Comparison of ENCODE assay signal across 8 mouse cellular contexts in genomic region chr13:98891443-98891842, GRCm38 (mm10). TPM values are rescaled to one million over a fixed set of nuclear protein-coding genes. Genes with fewer than 3 reads are reported as not detected.
DNase-seq lines count a peak whose midpoint lies in the region; ATAC-seq and TF ChIP-seq lines count a peak whose summit lies in the region.

No protein-coding gene starts in this region.

- peak overlapping the region; percentile 76 for H3K4me2 ChIP-seq in kidney, embryonic 16.5 days (replicated peaks; ENCODE audit: low read depth, low read length)
- H3K4me2 ChIP-seq in embryonic facial prominence, embryonic 15.5 days (replicated peaks): peak overlapping the region; percentile 77
- peak overlapping the region; percentile 70 for H3K4me2 ChIP-seq in intestine, embryonic 14.5 days (ENCODE audit: low read length)
- peak overlapping the region; percentile 87 for H3K4me2 ChIP-seq in midbrain, postnatal 0 days (ENCODE audit: low read depth, low read length, poor library complexity, severe bottlenecking)

- no peak overlapping the region for H3K27ac ChIP-seq in kidney, embryonic 16.5 days (ENCODE audit: low read length)
- H3K27ac ChIP-seq in embryonic facial prominence, embryonic 15.5 days (replicated peaks): 0 out of 2 replicates have a peak overlapping the region, but pooled peaks have one; percentile 99
- no peak overlapping the region for H3K27ac ChIP-seq in intestine, embryonic 14.5 days (ENCODE audit: low read depth)
- no peak overlapping the region for H3K27ac ChIP-seq in midbrain, postnatal 0 days (ENCODE audit: low read depth, low read length)

- H3K27me3 ChIP-seq in kidney, embryonic 16.5 days (ENCODE audit: insufficient read depth, low read length): no peaks in the 10 kb centered on the region
- H3K27me3 ChIP-seq in embryonic facial prominence, embryonic 15.5 days: no peaks in the 10 kb centered on the region
- no peaks in the 10 kb centered on the region for H3K27me3 ChIP-seq in intestine, embryonic 14.5 days (replicated peaks; ENCODE audit: control insufficient read depth, insufficient read depth, low read length)
- H3K27me3 ChIP-seq in midbrain, postnatal 0 days (ENCODE audit: insufficient read depth, low read length): no peaks in the 10 kb centered on the region

- peaks cover 22% of the 10 kb centered on the region for H3K4me1 ChIP-seq in kidney, embryonic 16.5 days (ENCODE audit: insufficient read depth, low read length)
- H3K4me1 ChIP-seq in embryonic facial prominence, embryonic 15.5 days: peaks cover 27% of the 10 kb centered on the region
- peaks cover 25% of the 10 kb centered on the region for H3K4me1 ChIP-seq in intestine, embryonic 14.5 days (replicated peaks; ENCODE audit: control insufficient read depth, insufficient read depth, low read length)
- 0 out of 2 replicates have a peak, but pooled peaks cover 3% of the 10 kb centered on the region for H3K4me1 ChIP-seq in midbrain, postnatal 0 days (ENCODE audit: insufficient read depth, low read length)

- TF ChIP-seq CTCF in midbrain, postnatal 0 days (IDR thresholded peaks at IDR 0.05): no peak

- H3K36me3 ChIP-seq in kidney, embryonic 16.5 days (ENCODE audit: insufficient read depth, low read length): peaks cover 13% of the 10 kb centered on the region
- H3K36me3 ChIP-seq in embryonic facial prominence, embryonic 15.5 days: peaks cover 13% of the 10 kb centered on the region; the same call in 1 of the 2 replicates
- H3K36me3 ChIP-seq in intestine, embryonic 14.5 days (ENCODE audit: control insufficient read depth, insufficient read depth, low read length): peaks cover 22% of the 10 kb centered on the region
- no peaks in the 10 kb centered on the region for H3K36me3 ChIP-seq in midbrain, postnatal 0 days (ENCODE audit: insufficient read depth, low read length)

- ATAC-seq in kidney, embryonic 16.5 days (ENCODE audit: low FRiP score, low TSS enrichment): no peak
- ATAC-seq in embryonic facial prominence, embryonic 15.5 days (ENCODE audit: insufficient number of reproducible peaks, low FRiP score, low TSS enrichment, low read depth): no peak
- ATAC-seq in intestine, embryonic 14.5 days (replicated peaks; ENCODE audit: low FRiP score, low TSS enrichment, low read depth): no peak
- no peak for ATAC-seq in midbrain, postnatal 0 days (ENCODE audit: low FRiP score)
- no peak for ATAC-seq in monocyte, adult 5-6 weeks (replicated peaks; ENCODE audit: insufficient number of reproducible peaks, low FRiP score, low TSS enrichment, poor library complexity, severe bottlenecking)
- no peak for ATAC-seq in megakaryocyte progenitor cell, adult 5-6 weeks (replicated peaks; ENCODE audit: poor library complexity)

- DNase-seq in kidney, postnatal 25 days: no peak
- DNase-seq in intestine, embryonic 14.5 days (ENCODE audit: low spot score): no peak
- DNase-seq in midbrain, postnatal 0 days (ENCODE audit: low spot score): no peak
- no peak for DNase-seq in thymus, adult 18-20 months

- no peaks in the 10 kb centered on the region for H3K9me3 ChIP-seq in kidney, embryonic 16.5 days (ENCODE audit: low read length)
- H3K9me3 ChIP-seq in embryonic facial prominence, embryonic 15.5 days (replicated peaks): no peaks in the 10 kb centered on the region
- H3K9me3 ChIP-seq in intestine, embryonic 14.5 days (ENCODE audit: control insufficient read depth, low read length): no peaks in the 10 kb centered on the region
- H3K9me3 ChIP-seq in midbrain, postnatal 0 days (ENCODE audit: low read length): no peaks in the 10 kb centered on the region

- WGBS in kidney, embryonic 16.5 days: 14% methylated on average over 8 of the region's 8 CpGs
- 15% methylated on average over 8 of the region's 8 CpGs for WGBS in embryonic facial prominence, embryonic 15.5 days
- 25% methylated on average over 8 of the region's 8 CpGs for WGBS in intestine, embryonic 14.5 days
- 24% methylated on average over 8 of the region's 8 CpGs for WGBS in midbrain, postnatal 0 days

- H3K9ac ChIP-seq in kidney, embryonic 16.5 days (replicated peaks; ENCODE audit: low read length): peak overlapping the region; percentile 50; the same call in 1 of the 2 replicates
- H3K9ac ChIP-seq in embryonic facial prominence, embryonic 15.5 days: no peak overlapping the region
- peak overlapping the region; percentile 87; the same call in 1 of the 2 replicates for H3K9ac ChIP-seq in intestine, embryonic 14.5 days (ENCODE audit: low read length)
- no peak overlapping the region for H3K9ac ChIP-seq in midbrain, postnatal 0 days (replicated peaks; ENCODE audit: low read length, poor library complexity, severe bottlenecking)

- peak overlapping the region; percentile 89; the same call in 1 of the 2 replicates for H3K4me3 ChIP-seq in kidney, embryonic 16.5 days (ENCODE audit: low read length)
- H3K4me3 ChIP-seq in embryonic facial prominence, embryonic 15.5 days (replicated peaks): peak overlapping the region; percentile 81
- peak overlapping the region; percentile 82 for H3K4me3 ChIP-seq in intestine, embryonic 14.5 days (ENCODE audit: low read depth, low read length)
- no peak overlapping the region for H3K4me3 ChIP-seq in midbrain, postnatal 0 days (ENCODE audit: low read depth, low read length)

RNA-seq across cellular contexts. Expression of gene Tnpo1, which starts 34.7 kb away (rescaled TPM):
- 65.4 and 67.7 TPM in 2 replicates for polyA plus RNA-seq in kidney, embryonic 16.5 days (2015; fragmentation: Nextera tagmentation; extraction: Ambion mirVana)
- 48.8 and 50.0 TPM in 2 replicates for polyA plus RNA-seq in embryonic facial prominence, embryonic 15.5 days (2015; fragmentation: Nextera tagmentation; extraction: Ambion mirVana)
- 51.1 and 53.1 TPM in 2 replicates for polyA plus RNA-seq in intestine, embryonic 14.5 days (2014; fragmentation: Nextera tagmentation; extraction: Ambion mirVana)
- 78.8 and 85.8 TPM in 2 replicates for total RNA-seq in midbrain, postnatal 0 days (2014; rRNA removed)
- 16.6 and 20.1 TPM in 2 replicates for polyA plus RNA-seq in midbrain, postnatal 0 days (2015; fragmentation: Nextera tagmentation; extraction: Ambion mirVana)
- 54.7 to 101 TPM (median 55.1 TPM) in 3 replicates for total RNA-seq in monocyte, adult 5-6 weeks (2017)
- total RNA-seq in megakaryocyte progenitor cell, adult 5-6 weeks (2015): 119 and 129 TPM in 2 replicates
- 108 and 129 TPM in 2 replicates for total RNA-seq in megakaryocyte progenitor cell, adult 5-6 weeks (2017)

Comparison
In these comparisons a context has a peak if more than half of its experiments do, and no peak if none do; other contexts are left out.
1. H3K9ac ChIP-seq: peak in kidney, embryonic 16.5 days (single experiment) and intestine, embryonic 14.5 days (single experiment); none in embryonic facial prominence, embryonic 15.5 days (single experiment) and midbrain, postnatal 0 days (single experiment).
2. Peak in every context shown above with its lines, with median percentiles within 50 percentile points of each other: H3K4me2 ChIP-seq.